1 mouse cellular context compared by ENCODE assay signal in the genomic region with DNA sequence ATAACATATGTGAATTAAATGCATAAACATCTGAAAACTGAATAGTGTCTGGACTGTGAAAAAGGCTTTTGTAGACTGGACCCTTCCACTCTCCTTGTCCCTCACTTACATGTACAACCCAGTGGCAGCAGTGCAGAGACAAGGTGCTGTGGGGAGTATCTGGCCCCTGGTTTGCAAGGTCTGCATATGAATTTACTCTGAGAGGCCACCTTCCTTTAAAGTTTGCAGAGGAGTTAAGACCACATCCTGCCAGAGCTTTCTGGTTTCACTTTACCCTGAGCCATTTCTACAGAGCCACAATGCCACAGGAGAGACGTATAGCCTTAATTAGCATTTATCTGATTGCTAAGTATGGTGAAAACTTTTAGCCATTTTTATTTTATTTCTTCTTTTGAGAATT.
TF ChIP-seq lines count a peak whose summit lies in the region.

No protein-coding gene starts in this region.

TF ChIP-seq in CH12.LX, 34 proteins besides CTCF, POLR2A, EP300 and RAD21 (continued from another document):
- no peak for TF ChIP-seq PAX5 (IDR thresholded peaks at IDR 0.05; ENCODE audit: low read length)
